In genomic region chr1:131638541-131639421, GRCm38 (mm10) we compare ENCODE assay signal across 18 mouse cellular contexts. TPM values are rescaled to one million over a fixed set of nuclear protein-coding genes. Genes with fewer than 3 reads are reported as not detected.
A peak's percentile ranks its signal among the peaks of the same experiment; 100 is the strongest.
DNase-seq lines count a peak whose midpoint lies in the region; ATAC-seq and TF ChIP-seq lines count a peak whose summit lies in the region.
"Had no signal": no experiment of that assay in that cellular context is flagged by ENCODE, and none has a peak within 500 bp of the region (broad histone marks: within the 10 kb centered on the region; RNA-seq: fewer than 3 reads in every experiment).

No protein-coding gene starts in this region.

- peaks cover 12% of the 10 kb centered on the region for H3K79me2 ChIP-seq in CH12.LX (replicated peaks; ENCODE audit: control insufficient read depth, extremely low read depth, insufficient read depth, poor library complexity, severe bottlenecking)

- peak; percentile 93 for TF ChIP-seq EP300 in CH12.LX (IDR thresholded peaks at IDR 0.05; ENCODE audit: low read length)

- 78% methylated on average over 9 of the region's 9 CpGs for WGBS in intestine, embryonic 14.5 days
- WGBS in intestine, embryonic 16.5 days = 67% methylated on average over 9 of the region's 9 CpGs
- WGBS in forebrain, embryonic 16.5 days = 85% methylated on average over 9 of the region's 9 CpGs

- peak; percentile 36 for DNase-seq in intestine, embryonic 14.5 days (ENCODE audit: low spot score)
- peak; percentile 44 for DNase-seq in CH12.LX (ENCODE audit: extremely low read depth)
- no peak for DNase-seq in left cerebral cortex, adult 18-20 months (ENCODE audit: low spot score in 2 of 2)
- no peak for DNase-seq in frontal cortex, postnatal 14 days (ENCODE audit: low spot score in 2 of 2)
- DNase-seq: adrenal gland, postnatal 14 days; cerebellum, adult 11 months; gastrocnemius, postnatal 36 days; left cerebral cortex, postnatal 4 days; lung, postnatal 14 days had no signal

- no peaks in the 10 kb centered on the region for H3K36me3 ChIP-seq in intestine, embryonic 14.5 days (ENCODE audit: control insufficient read depth, insufficient read depth, low read length)
- H3K36me3 ChIP-seq in intestine, embryonic 16.5 days (ENCODE audit: control insufficient read depth, insufficient read depth, low read length) = no peaks in the 10 kb centered on the region
- H3K36me3 ChIP-seq in CH12.LX (replicated peaks in 1 of 2; ENCODE audit: control insufficient read depth in 1 of 2, insufficient read depth in 1 of 2, low read length in 1 of 2) = peaks cover 0 to 9% of the 10 kb centered on the region in 2 experiments
- H3K36me3 ChIP-seq in forebrain, embryonic 16.5 days (ENCODE audit: control insufficient read depth, insufficient read depth) = no peaks in the 10 kb centered on the region
- H3K36me3 ChIP-seq: intestine, embryonic 15.5 days had no signal

- no peak overlapping the region for H3K27ac ChIP-seq in intestine, embryonic 14.5 days (ENCODE audit: low read depth)
- no peak overlapping the region for H3K27ac ChIP-seq in intestine, embryonic 16.5 days (ENCODE audit: low read length)
- H3K27ac ChIP-seq in CH12.LX (ENCODE audit: insufficient read depth, low read depth) = peak overlapping the region; percentile 72
- H3K27ac ChIP-seq in forebrain, embryonic 16.5 days (ENCODE audit: low read length) = no peak overlapping the region
- H3K27ac ChIP-seq: intestine, embryonic 15.5 days had no signal

- no peak overlapping the region for H3K4me2 ChIP-seq in intestine, embryonic 14.5 days (ENCODE audit: low read length)
- H3K4me2 ChIP-seq in intestine, embryonic 16.5 days (ENCODE audit: low read depth, low read length) = no peak overlapping the region
- H3K4me2 ChIP-seq in CH12.LX (ENCODE audit: insufficient read depth, low read depth, poor library complexity, severe bottlenecking) = peak overlapping the region; percentile 96
- H3K4me2 ChIP-seq in forebrain, embryonic 16.5 days (ENCODE audit: low read length) = no peak overlapping the region
- H3K4me2 ChIP-seq: intestine, embryonic 15.5 days had no signal

- no peak overlapping the region for H3K9ac ChIP-seq in intestine, embryonic 14.5 days (ENCODE audit: low read length)
- H3K9ac ChIP-seq in intestine, embryonic 16.5 days (ENCODE audit: low read depth, low read length) = no peak overlapping the region
- peak overlapping the region; percentile 53 for H3K9ac ChIP-seq in CH12.LX (ENCODE audit: insufficient read depth, low read depth)
- H3K9ac ChIP-seq in forebrain, embryonic 16.5 days (replicated peaks; ENCODE audit: low read depth, low read length) = no peak overlapping the region
- H3K9ac ChIP-seq: intestine, embryonic 15.5 days had no signal

- TF ChIP-seq RAD21 in CH12.LX (IDR thresholded peaks at IDR 0.05; ENCODE audit: low read depth, low read length) = no peak

- H3K4me1 ChIP-seq in intestine, embryonic 14.5 days (replicated peaks; ENCODE audit: control insufficient read depth, insufficient read depth, low read length) = no peaks in the 10 kb centered on the region
- H3K4me1 ChIP-seq in intestine, embryonic 16.5 days (ENCODE audit: control insufficient read depth, insufficient read depth, low read length) = no peaks in the 10 kb centered on the region
- peaks cover 4% of the 10 kb centered on the region in 2 experiments; a peak in 3 of 4 replicates for H3K4me1 ChIP-seq in CH12.LX (ENCODE audit: control insufficient read depth in 1 of 2, insufficient read depth in 2 of 2)
- no peaks in the 10 kb centered on the region for H3K4me1 ChIP-seq in forebrain, embryonic 16.5 days (replicated peaks; ENCODE audit: control insufficient read depth, insufficient read depth, low read length)
- H3K4me1 ChIP-seq: intestine, embryonic 15.5 days had no signal

- no peak overlapping the region for H3K4me3 ChIP-seq in intestine, embryonic 14.5 days (ENCODE audit: low read depth, low read length)
- H3K4me3 ChIP-seq in intestine, embryonic 16.5 days (ENCODE audit: low read length) = no peak overlapping the region
- peak overlapping the region; percentile 48 to 70 (median 60) for H3K4me3 ChIP-seq in CH12.LX (replicated peaks in 1 of 3; ENCODE audit: low read depth in 2 of 3, low read length in 2 of 3, poor library complexity in 1 of 3)
- H3K4me3 ChIP-seq in forebrain, embryonic 16.5 days (replicated peaks; ENCODE audit: low read length) = no peak overlapping the region
- H3K4me3 ChIP-seq: intestine, embryonic 15.5 days; myocyte had no signal

- no peak for TF ChIP-seq POLR2A in CH12.LX (IDR thresholded peaks at IDR 0.05; ENCODE audit: low read depth, low read length)

- no peak for ATAC-seq in intestine, embryonic 14.5 days (replicated peaks; ENCODE audit: low FRiP score, low TSS enrichment, low read depth)
- ATAC-seq in intestine, embryonic 16.5 days = no peak
- ATAC-seq in granulocyte monocyte progenitor cell, adult 5-6 weeks (replicated peaks; ENCODE audit: poor library complexity, severe bottlenecking) = peak; percentile 87
- peak; percentile 79 for ATAC-seq in megakaryocyte, adult 5-6 weeks (ENCODE audit: poor library complexity, severe bottlenecking)
- ATAC-seq in forebrain, embryonic 16.5 days = no peak
- ATAC-seq: forebrain, embryonic 14.5 days had no signal

- dilution Hi-C loops in CH12.LX (cut with MboI; ENCODE audit: extremely low pct_ligation_motif_present, extremely low pct_unique_long_range_greater_than_20kb, low sequenced_read_pairs) = no loop called here

- no peaks in the 10 kb centered on the region for H3K27me3 ChIP-seq in intestine, embryonic 14.5 days (replicated peaks; ENCODE audit: control insufficient read depth, insufficient read depth, low read length)
- no peaks in the 10 kb centered on the region for H3K27me3 ChIP-seq in intestine, embryonic 16.5 days (replicated peaks; ENCODE audit: control insufficient read depth, insufficient read depth, low read length)
- H3K27me3 ChIP-seq in CH12.LX (replicated peaks) = no peaks in the 10 kb centered on the region
- H3K27me3 ChIP-seq in forebrain, embryonic 16.5 days (replicated peaks; ENCODE audit: control insufficient read depth, insufficient read depth, low read length) = no peaks in the 10 kb centered on the region
- H3K27me3 ChIP-seq: intestine, embryonic 15.5 days had no signal

- in situ Hi-C loops in CH12.LX (cut with MboI; ENCODE audit: low pct_ligation_motif_present, low pct_unique_long_range_greater_than_20kb, low sequenced_read_pairs) = no loop called here

- H3K9me3 ChIP-seq in intestine, embryonic 14.5 days (ENCODE audit: control insufficient read depth, low read length) = no peaks in the 10 kb centered on the region
- no peaks in the 10 kb centered on the region for H3K9me3 ChIP-seq in intestine, embryonic 16.5 days (ENCODE audit: control insufficient read depth, low read length)
- no peaks in the 10 kb centered on the region for H3K9me3 ChIP-seq in CH12.LX (replicated peaks; ENCODE audit: low read length)
- H3K9me3 ChIP-seq in forebrain, embryonic 16.5 days (ENCODE audit: control insufficient read depth, low read length) = no peaks in the 10 kb centered on the region
- H3K9me3 ChIP-seq: intestine, embryonic 15.5 days had no signal

- TF ChIP-seq CTCF in CH12.LX (conservative IDR thresholded peaks at IDR 0.05 in 1 of 2, IDR thresholded peaks at IDR 0.05 in 1 of 2; ENCODE audit: low read depth in 2 of 2, low read length in 2 of 2) = no peak

TF ChIP-seq in CH12.LX, 34 proteins besides CTCF, POLR2A, EP300 and RAD21 (continues in another document):
- TF ChIP-seq GABPA (IDR thresholded peaks at IDR 0.05; ENCODE audit: insufficient replicate concordance, low read depth, low read length) (no peak), HCFC1 (IDR thresholded peaks at IDR 0.05; ENCODE audit: low read depth, low read length) (no peak), ZC3H11A (IDR thresholded peaks at IDR 0.05; ENCODE audit: low read depth, low read length) (no peak)

RNA-seq across cellular contexts. Expression of gene Ctse, which starts 0.7 kb away (rescaled TPM):
- 0.38 and 1.0 TPM in 2 replicates for polyA plus RNA-seq in intestine, embryonic 14.5 days (2014; fragmentation: Nextera tagmentation; extraction: Ambion mirVana)
- 1.1 and 1.7 TPM in 2 replicates for polyA plus RNA-seq in intestine, embryonic 16.5 days (2015; fragmentation: Nextera tagmentation; extraction: Ambion mirVana)
- total RNA-seq in CH12.LX (2012; rRNA removed) (1.4 and 1.9 TPM in 2 replicates), CH12.LX (2014; rRNA removed) (1.6 and 1.7 TPM in 2 replicates)
- polyA plus RNA-seq in CH12.LX (2012; ENCODE audit: insufficient read length, low read depth) = 11.6 TPM in 2 replicates
- total RNA-seq in granulocyte monocyte progenitor cell, adult 5-6 weeks (2014; fragmentation: Nextera tagmentation) = 1.7 and 7.5 TPM in 2 replicates
- total RNA-seq in granulocyte monocyte progenitor cell, adult 5-6 weeks (2017) = 1.4 and 2.9 TPM in 2 replicates
- total RNA-seq in megakaryocyte, adult 5-6 weeks (2015) = 32.7 and 55.0 TPM in 2 replicates
- total RNA-seq in megakaryocyte, adult 5-6 weeks (2017) = 15.1 and 31.0 TPM in 2 replicates
- under 1 TPM in 1 of 2 experiments, not detected in 1; 0.16 TPM for total RNA-seq in left cerebral cortex, adult 18-20 months (2021)
- not detected in 2 replicates for polyA plus RNA-seq in forebrain, embryonic 16.5 days (2015; fragmentation: Nextera tagmentation; extraction: Ambion mirVana)
- polyA plus RNA-seq: forebrain, embryonic 14.5 days; myocyte had no signal

RNA-seq across cellular contexts. Expression of gene Avpr1b, which starts 39.7 kb away (rescaled TPM):
- 0.04 TPM in 1 of 2 replicates, not detected in the other for polyA plus RNA-seq in intestine, embryonic 14.5 days (2014; fragmentation: Nextera tagmentation; extraction: Ambion mirVana)
- polyA plus RNA-seq in intestine, embryonic 16.5 days (2015; fragmentation: Nextera tagmentation; extraction: Ambion mirVana) = 0.04 and 0.06 TPM in 2 replicates
- 0.04 and 0.08 TPM in 2 replicates for total RNA-seq in CH12.LX (2012; rRNA removed)
- total RNA-seq in CH12.LX (2014; rRNA removed) = not detected in 2 replicates
- not detected in 2 replicates for polyA plus RNA-seq in CH12.LX (2012; ENCODE audit: insufficient read length, low read depth)
- total RNA-seq in granulocyte monocyte progenitor cell, adult 5-6 weeks (2014; fragmentation: Nextera tagmentation) = not detected in 2 replicates
- total RNA-seq in granulocyte monocyte progenitor cell, adult 5-6 weeks (2017) = not detected in 2 replicates
- total RNA-seq in megakaryocyte, adult 5-6 weeks (2015) = not detected in 2 replicates
- not detected in 2 replicates for total RNA-seq in megakaryocyte, adult 5-6 weeks (2017)
- not detected for total RNA-seq in left cerebral cortex, adult 18-20 months (2021)
- polyA plus RNA-seq in forebrain, embryonic 16.5 days (2015; fragmentation: Nextera tagmentation; extraction: Ambion mirVana) = 0.14 TPM in 1 of 2 replicates, not detected in the other
- total RNA-seq: gastrocnemius, postnatal 36 days; heart, postnatal 25 days; left cerebral cortex, postnatal 4 days had no signal
- polyA plus RNA-seq: embryonic facial prominence, embryonic 11.5 days; forebrain, embryonic 14.5 days; intestine, embryonic 15.5 days; myocyte had no signal

RNA-seq across cellular contexts. Expression of gene Rab7b, which starts 49.7 kb away (rescaled TPM):
- 3.0 and 4.3 TPM in 2 replicates for polyA plus RNA-seq in intestine, embryonic 14.5 days (2014; fragmentation: Nextera tagmentation; extraction: Ambion mirVana)
- 5.5 and 6.2 TPM in 2 replicates for polyA plus RNA-seq in intestine, embryonic 16.5 days (2015; fragmentation: Nextera tagmentation; extraction: Ambion mirVana)
- total RNA-seq in CH12.LX (2012; rRNA removed) (not detected in 2 replicates), CH12.LX (2014; rRNA removed) (not detected in 2 replicates)
- 0.19 and 0.44 TPM in 2 replicates for polyA plus RNA-seq in CH12.LX (2012; ENCODE audit: insufficient read length, low read depth)
- 13.4 and 23.6 TPM in 2 replicates for total RNA-seq in granulocyte monocyte progenitor cell, adult 5-6 weeks (2014; fragmentation: Nextera tagmentation)
- 28.4 and 32.8 TPM in 2 replicates for total RNA-seq in granulocyte monocyte progenitor cell, adult 5-6 weeks (2017)
- total RNA-seq in megakaryocyte, adult 5-6 weeks (2015) = 3.3 and 4.0 TPM in 2 replicates
- 22.4 TPM in 2 replicates for total RNA-seq in megakaryocyte, adult 5-6 weeks (2017)
- 1 to 10 TPM; 1.4 to 3.1 TPM for total RNA-seq in left cerebral cortex, adult 18-20 months (2021)
- polyA plus RNA-seq in forebrain, embryonic 16.5 days (2015; fragmentation: Nextera tagmentation; extraction: Ambion mirVana) = 1.0 and 1.2 TPM in 2 replicates

Comparison
In these comparisons a context has a peak if more than half of its experiments do, and no peak if none do; other contexts are left out.
1. ATAC-seq: peak in granulocyte monocyte progenitor cell, adult 5-6 weeks (single experiment) and megakaryocyte, adult 5-6 weeks (single experiment); none in intestine, embryonic 14.5 days (single experiment), intestine, embryonic 16.5 days (single experiment) and forebrain, embryonic 16.5 days (single experiment).
2. DNase-seq: peak in intestine, embryonic 14.5 days (single experiment) and CH12.LX (single experiment); none in left cerebral cortex, adult 18-20 months (0 of 2) and frontal cortex, postnatal 14 days (0 of 2).
3. H3K4me3 ChIP-seq: peak in CH12.LX (3 of 3); none in intestine, embryonic 14.5 days (single experiment), intestine, embryonic 16.5 days (single experiment) and forebrain, embryonic 16.5 days (single experiment).